Mouse (Mus musculus) adrenal gland, postnatal 4 days (tissue): ENCODE results near the gene Gm21977. TPM values are rescaled to one million over a fixed set of nuclear protein-coding genes. Genes with fewer than 3 reads are reported as not detected.
"Not testable (repeated sequence)": the region's sequence is repeated elsewhere in the genome, so short reads cannot be mapped to it uniquely, and the experiment has no call there.

ENCODE experiments used
- DNase-seq, 2 experiments: peaks; one replicate each; pipeline ENCODE4 v3.0.0; 2021 to 2022; ENCODE audit warnings: low spot score in 2 of 2, mixed read lengths in 2 of 2
- long read RNA-seq, 2 experiments: library from polyadenylated mRNA; stranded (forward); transcript quantifications; one replicate each; pipeline ENCODE4 v2.0.0; 2021
- total RNA-seq, 2 experiments: library from RNA; stranded (reverse); gene quantifications; 2 replicates each; pipeline ENCODE4 v1.2.3; 2021

The Gm21977 gene
- not detected for total RNA-seq
- long read RNA-seq, experiment 1, result 0 reads
- long read RNA-seq, experiment 2, result 0 reads

DNA sequence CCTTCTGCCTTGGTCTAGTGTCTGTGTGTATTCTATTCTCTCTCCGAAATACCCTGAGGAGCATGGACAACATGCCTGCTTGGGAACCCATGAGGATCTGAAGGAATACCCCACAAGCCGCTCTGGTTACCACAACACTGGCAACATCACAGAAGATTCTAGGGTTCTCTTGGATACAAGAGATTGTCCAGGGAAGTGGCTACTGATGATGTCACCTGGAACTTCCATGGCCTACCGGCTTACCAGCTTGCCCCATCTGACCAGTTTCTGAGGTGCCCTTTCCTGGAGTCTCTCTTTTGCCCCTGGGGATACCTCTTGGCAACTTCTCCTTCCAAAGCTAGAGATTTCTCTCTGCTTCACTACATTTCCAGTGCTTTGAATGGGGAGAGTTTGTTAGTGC, at the start of gene Gm21977:
Gene Gm21977, minus strand, starts transcription at position 101 of the 400 bp plus-strand sequence.
- not testable (repeated sequence) for DNase-seq

Other genes starting within 250 kb of the Gm21977 start
- not detected for gene Gm3633, start 211.6 kb downstream of the Gm21977 start, total RNA-seq
- not detected for gene Gm10378, start 197.5 kb downstream of the Gm21977 start, total RNA-seq
- not detected for gene Gm3015, start 84.7 kb downstream of the Gm21977 start, total RNA-seq
- not detected for gene Gm10377, start 55.5 kb downstream of the Gm21977 start, total RNA-seq
- gene Gm8082, start 140.1 kb upstream of the Gm21977 start, total RNA-seq, result not detected
- gene Gm10376, start 162.2 kb upstream of the Gm21977 start, total RNA-seq, result not detected
- not detected for gene Gm8094, start 223.2 kb upstream of the Gm21977 start, total RNA-seq
- under 1 TPM in 1 of 2 experiments, not detected in 1; 0.17 TPM for gene Gm8104, start 247.1 kb upstream of the Gm21977 start, total RNA-seq